Mouse (Mus musculus) right cerebral cortex, adult 2 months (tissue): ENCODE results near the gene Hoxc5.

Source experiments
- DNase-seq, 2 experiments: peaks; one replicate each; pipeline ENCODE4 v3.0.0; 2021 to 2022; ENCODE audit warnings: low spot score in 2 of 2

The Hoxc5 gene

GRCm38 (mm10) chr15:103011928-103012486 lies 44.8 kb downstream of the Hoxc5 start:
- no peak for DNase-seq

- peak in 1 of 2 experiments; percentile 42 for DNase-seq
Observed at GRCm38 (mm10) chr15:103013238-103013984, 46.2 kb downstream of the Hoxc5 start.

- DNase-seq: no peak
Observed at GRCm38 (mm10) chr15:103014166-103015008, 47.1 kb downstream of the Hoxc5 start.

- no peak for DNase-seq
Observed at GRCm38 (mm10) chr15:103015009-103015399, 47.8 kb downstream of the Hoxc5 start.

- no peak for DNase-seq
Observed at GRCm38 (mm10) chr15:103015406-103016166, 48.3 kb downstream of the Hoxc5 start.

GRCm38 (mm10) chr15:103018636-103019035 lies 51.4 kb downstream of the Hoxc5 start, which contains the start of gene Hoxc4:
Hoxc4 (plus strand) TSS chr15:103018934.
- DNase-seq: no peak

- no peak for DNase-seq
Observed at GRCm38 (mm10) chr15:103020899-103021418, 53.7 kb downstream of the Hoxc5 start.

- no peak for DNase-seq
Observed at GRCm38 (mm10) chr15:103021544-103021943, 54.3 kb downstream of the Hoxc5 start.

- no peak for DNase-seq
Observed at GRCm38 (mm10) chr15:103024131-103024530, 56.9 kb downstream of the Hoxc5 start.

- no peak for DNase-seq
Observed at GRCm38 (mm10) chr15:103027266-103028235, 60.3 kb downstream of the Hoxc5 start.

- DNase-seq: no peak
Observed at GRCm38 (mm10) chr15:103028916-103029512, 61.8 kb downstream of the Hoxc5 start.

GRCm38 (mm10) chr15:103030142-103030541 lies 62.9 kb downstream of the Hoxc5 start:
- DNase-seq: no peak

- DNase-seq: no peak
Observed at GRCm38 (mm10) chr15:103032167-103032566, 64.9 kb downstream of the Hoxc5 start.

GRCm38 (mm10) chr15:103032646-103033575 lies 65.7 kb downstream of the Hoxc5 start:
- no peak for DNase-seq

GRCm38 (mm10) chr15:103034043-103034806 lies 67.0 kb downstream of the Hoxc5 start:
- no peak for DNase-seq

- DNase-seq: no peak
Observed at GRCm38 (mm10) chr15:103034807-103035547, 67.7 kb downstream of the Hoxc5 start.

GRCm38 (mm10) chr15:103035548-103035881 lies 68.3 kb downstream of the Hoxc5 start:
- no peak for DNase-seq
